Mouse (Mus musculus): ENCODE measurements around the gene Adam12. TPM values are rescaled to one million over a fixed set of nuclear protein-coding genes. Genes with fewer than 3 reads are reported as not detected.

Gene Adam12
- polyA plus RNA-seq, 1 experiment from 2014 or later = 2.8 TPM

- no peak for DNase-seq (ENCODE audit: low spot score)
- H3K4me2 ChIP-seq (ENCODE audit: low read length) = no peak overlapping the region
Measured at GRCm38 (mm10) chr7:134226231-134226630, 5.7 kb downstream of the Adam12 start.

GRCm38 (mm10) chr7:134224741-134225612 lies 7.0 kb downstream of the Adam12 start:
- Histone ChIP-seq H3K4me3 (replicated peaks; ENCODE audit: low read depth, low read length) (peak overlapping the region; percentile 59), H3K36me3 (ENCODE audit: insufficient read depth, low read length) (no peaks in the 10 kb centered on the region), H3K27ac (peak overlapping the region; percentile 57; the same call in 1 of the 2 replicates), H3K4me2 (ENCODE audit: low read length) (peak overlapping the region; percentile 99), H3K4me1 (replicated peaks; ENCODE audit: insufficient read depth, low read length) (peaks cover 16% of the 10 kb centered on the region; the same call in 1 of the 2 replicates), H3K27me3 (ENCODE audit: insufficient read depth, low read length) (no peaks in the 10 kb centered on the region), H3K9me3 (replicated peaks; ENCODE audit: low read length) (no peaks in the 10 kb centered on the region), H3K9ac (ENCODE audit: low read depth, low read length) (peak overlapping the region; percentile 55)
- ATAC-seq (replicated peaks; ENCODE audit: low FRiP score, low read depth) (peak; percentile 50; the same call in 1 of the 2 replicates), DNase-seq (ENCODE audit: low spot score) (peak; percentile 79)
- TF ChIP-seq CTCF (IDR thresholded peaks at IDR 0.05; ENCODE audit: low read depth) = no peak
- under 1% methylated on average over 76 of the region's 90 CpGs for WGBS

More at GRCm38 (mm10) chr7:134226231-134226630, 5.7 kb downstream of the Adam12 start:
- 80% methylated on average over 3 of the region's 3 CpGs for WGBS
- no peak overlapping the region for H3K9ac ChIP-seq (ENCODE audit: low read depth, low read length)
- no peak for TF ChIP-seq CTCF (IDR thresholded peaks at IDR 0.05; ENCODE audit: low read depth)
- no peak overlapping the region for H3K4me3 ChIP-seq (replicated peaks; ENCODE audit: low read depth, low read length)
- H3K27ac ChIP-seq = no peak overlapping the region
- peaks cover 16% of the 10 kb centered on the region; the same call in 1 of the 2 replicates for H3K4me1 ChIP-seq (replicated peaks; ENCODE audit: insufficient read depth, low read length)
- H3K27me3 ChIP-seq (ENCODE audit: insufficient read depth, low read length) = no peaks in the 10 kb centered on the region
- no peak for ATAC-seq (replicated peaks; ENCODE audit: low FRiP score, low read depth)
- H3K9me3 ChIP-seq (replicated peaks; ENCODE audit: low read length) = no peaks in the 10 kb centered on the region
- H3K36me3 ChIP-seq (ENCODE audit: insufficient read depth, low read length) = no peaks in the 10 kb centered on the region

- WGBS = 1% methylated on average over 14 of the region's 14 CpGs
- no peaks in the 10 kb centered on the region for H3K9me3 ChIP-seq (replicated peaks; ENCODE audit: low read length)
- H3K27me3 ChIP-seq (ENCODE audit: insufficient read depth, low read length) = no peaks in the 10 kb centered on the region
- peak overlapping the region; percentile 57; the same call in 1 of the 2 replicates for H3K27ac ChIP-seq
- DNase-seq (ENCODE audit: low spot score) (no peak), ATAC-seq (replicated peaks; ENCODE audit: low FRiP score, low read depth) (no peak)
- H3K4me2 ChIP-seq (ENCODE audit: low read length) = peak overlapping the region; percentile 99
- TF ChIP-seq CTCF (IDR thresholded peaks at IDR 0.05; ENCODE audit: low read depth) = no peak
- peak overlapping the region; percentile 59 for H3K4me3 ChIP-seq (replicated peaks; ENCODE audit: low read depth, low read length)
- H3K36me3 ChIP-seq (ENCODE audit: insufficient read depth, low read length) = no peaks in the 10 kb centered on the region
- peak overlapping the region; percentile 55 for H3K9ac ChIP-seq (ENCODE audit: low read depth, low read length)
- H3K4me1 ChIP-seq (replicated peaks; ENCODE audit: insufficient read depth, low read length) = peaks cover 16% of the 10 kb centered on the region; the same call in 1 of the 2 replicates
Measured at GRCm38 (mm10) chr7:134224421-134224740, 7.6 kb downstream of the Adam12 start.

DNA sequence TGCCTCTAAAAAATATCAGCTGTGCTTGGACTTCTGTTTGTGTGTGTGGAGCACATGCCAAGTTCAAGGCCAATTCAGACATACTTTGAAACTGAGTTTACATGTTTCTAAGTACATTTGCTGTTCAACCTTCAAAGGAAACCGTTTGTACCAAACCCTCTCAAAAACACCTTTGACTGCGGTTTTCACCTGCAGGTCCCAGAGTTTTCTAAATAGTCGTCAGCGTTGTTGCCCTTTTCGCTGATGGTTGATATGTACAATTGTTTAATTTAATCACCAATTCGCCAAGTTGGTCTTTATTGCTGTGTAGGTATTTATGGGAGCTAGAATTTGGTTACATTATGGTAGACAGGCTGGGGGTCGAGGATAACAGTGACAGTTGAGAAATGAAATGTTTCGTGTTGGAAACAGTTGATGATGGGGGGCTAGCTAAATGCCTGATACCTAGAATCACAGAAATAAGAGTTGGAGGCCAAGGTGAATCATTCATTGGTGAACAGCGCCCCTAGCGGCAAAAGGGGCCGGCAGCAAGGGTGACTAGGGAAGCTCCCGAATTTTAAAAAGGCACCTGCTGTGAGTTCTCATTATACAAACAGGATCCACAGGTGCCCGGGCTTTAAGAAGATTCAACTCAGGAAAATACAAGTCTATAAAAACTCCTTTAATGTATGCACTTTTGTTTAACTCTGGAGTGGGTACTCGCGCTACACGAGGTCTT lies 8.3 kb downstream of the Adam12 start:
- DNase-seq (ENCODE audit: low spot score) (peak; percentile 87), ATAC-seq (replicated peaks; ENCODE audit: low FRiP score, low read depth) (no peak)
- H3K4me2 ChIP-seq (ENCODE audit: low read length) = peak overlapping the region; percentile 99
- peak; percentile 86 for TF ChIP-seq CTCF (IDR thresholded peaks at IDR 0.05; ENCODE audit: low read depth)
- peaks cover 16% of the 10 kb centered on the region; the same call in 1 of the 2 replicates for H3K4me1 ChIP-seq (replicated peaks; ENCODE audit: insufficient read depth, low read length)
- no peaks in the 10 kb centered on the region for H3K36me3 ChIP-seq (ENCODE audit: insufficient read depth, low read length)
- WGBS = 27% methylated on average over 16 of the region's 16 CpGs
- peak overlapping the region; percentile 59 for H3K4me3 ChIP-seq (replicated peaks; ENCODE audit: low read depth, low read length)
- H3K9ac ChIP-seq (ENCODE audit: low read depth, low read length) = no peak overlapping the region
- H3K27ac ChIP-seq = no peak overlapping the region
- no peaks in the 10 kb centered on the region for H3K9me3 ChIP-seq (replicated peaks; ENCODE audit: low read length)
- no peaks in the 10 kb centered on the region for H3K27me3 ChIP-seq (ENCODE audit: insufficient read depth, low read length)

- no peaks in the 10 kb centered on the region for H3K9me3 ChIP-seq (replicated peaks; ENCODE audit: low read length)
- no peak for ATAC-seq (replicated peaks; ENCODE audit: low FRiP score, low read depth)
Measured at GRCm38 (mm10) chr7:134207956-134208355, 24.0 kb downstream of the Adam12 start.

GRCm38 (mm10) chr7:134193089-134193488 lies 38.9 kb downstream of the Adam12 start:
- Histone ChIP-seq H3K4me2 (ENCODE audit: low read length) (no peak overlapping the region), H3K4me1 (replicated peaks; ENCODE audit: insufficient read depth, low read length) (no peaks in the 10 kb centered on the region), H3K9me3 (replicated peaks; ENCODE audit: low read length) (no peaks in the 10 kb centered on the region), H3K36me3 (ENCODE audit: insufficient read depth, low read length) (no peaks in the 10 kb centered on the region), H3K4me3 (replicated peaks; ENCODE audit: low read depth, low read length) (no peak overlapping the region), H3K9ac (ENCODE audit: low read depth, low read length) (no peak overlapping the region), H3K27me3 (ENCODE audit: insufficient read depth, low read length) (no peaks in the 10 kb centered on the region), H3K27ac (no peak overlapping the region)
- no peak for DNase-seq (ENCODE audit: low spot score)
- no peak for TF ChIP-seq CTCF (IDR thresholded peaks at IDR 0.05; ENCODE audit: low read depth)
- 81% methylated on average over 3 of the region's 3 CpGs for WGBS
- ATAC-seq (replicated peaks; ENCODE audit: low FRiP score, low read depth) = no peak

More at GRCm38 (mm10) chr7:134207956-134208355, 24.0 kb downstream of the Adam12 start:
- no peak overlapping the region for H3K27ac ChIP-seq
- 54% methylated on average over 10 of the region's 10 CpGs for WGBS
- TF ChIP-seq CTCF (IDR thresholded peaks at IDR 0.05; ENCODE audit: low read depth) = no peak
- no peak overlapping the region for H3K4me3 ChIP-seq (replicated peaks; ENCODE audit: low read depth, low read length)
- no peak overlapping the region for H3K9ac ChIP-seq (ENCODE audit: low read depth, low read length)
- no peaks in the 10 kb centered on the region for H3K27me3 ChIP-seq (ENCODE audit: insufficient read depth, low read length)
- no peaks in the 10 kb centered on the region for H3K36me3 ChIP-seq (ENCODE audit: insufficient read depth, low read length)
- H3K4me1 ChIP-seq (replicated peaks; ENCODE audit: insufficient read depth, low read length) = no peaks in the 10 kb centered on the region
- DNase-seq (ENCODE audit: low spot score) = no peak
- H3K4me2 ChIP-seq (ENCODE audit: low read length) = no peak overlapping the region

Measured in kidney, postnatal 0 days (tissue).